Mouse (Mus musculus) 3134 (cell line): ENCODE measurements around the gene Ankrd23.
A peak's percentile ranks its signal among the peaks of the same experiment; 100 is the strongest.

Source experiments
- DNase-seq: peaks from one replicate; pipeline ENCODE4 v3.0.0-alpha.2; 2011; ENCODE audit warnings: low spot score; ENCODE audit not compliant: insufficient read length; ENCODE audit errors: extremely low read depth

Ankrd23 gene

GRCm38 (mm10) chr1:36546888-36547471, 10.3 kb upstream of the Ankrd23 start, which contains the start of gene Ankrd39:
Ankrd39 (minus strand) TSS chr1:36547445.
- DNase-seq: peak; percentile 97

GRCm38 (mm10) chr1:36545845-36546600, 9.3 kb upstream of the Ankrd23 start:
- DNase-seq: no peak

GRCm38 (mm10) chr1:36545382-36545781, 8.7 kb upstream of the Ankrd23 start:
- no peak for DNase-seq

GRCm38 (mm10) chr1:36542925-36543324, 6.2 kb upstream of the Ankrd23 start:
- no peak for DNase-seq

- no peak for DNase-seq
Measured at GRCm38 (mm10) chr1:36541844-36542243, 5.2 kb upstream of the Ankrd23 start.

- DNase-seq: no peak
Measured at GRCm38 (mm10) chr1:36540807-36541206, 4.1 kb upstream of the Ankrd23 start.

- DNase-seq: no peak
Measured at GRCm38 (mm10) chr1:36540132-36540531, 3.4 kb upstream of the Ankrd23 start.

- no peak for DNase-seq
Measured at GRCm38 (mm10) chr1:36539186-36539585, 2.5 kb upstream of the Ankrd23 start, which contains the start of gene Gm42417. Gm42417 (minus strand) TSS chr1:36539429.

- no peak for DNase-seq
Measured at GRCm38 (mm10) chr1:36538727-36539126, 2.0 kb upstream of the Ankrd23 start.

GRCm38 (mm10) chr1:36536397-36536728, 320 bp downstream of the Ankrd23 start:
- DNase-seq: no peak

GRCm38 (mm10) chr1:36535477-36536396, 946 bp downstream of the Ankrd23 start:
- DNase-seq: no peak

- no peak for DNase-seq
Measured at GRCm38 (mm10) chr1:36534595-36535058, 2.1 kb downstream of the Ankrd23 start.

- no peak for DNase-seq
Measured at GRCm38 (mm10) chr1:36533546-36533945, 3.1 kb downstream of the Ankrd23 start.

- DNase-seq: no peak
Measured at GRCm38 (mm10) chr1:36531461-36531860, 5.2 kb downstream of the Ankrd23 start.

GRCm38 (mm10) chr1:36530962-36531361, 5.7 kb downstream of the Ankrd23 start:
- no peak for DNase-seq

GRCm38 (mm10) chr1:36530485-36530884, 6.2 kb downstream of the Ankrd23 start:
- no peak for DNase-seq

GRCm38 (mm10) chr1:36529875-36530274, 6.8 kb downstream of the Ankrd23 start:
- no peak for DNase-seq

- DNase-seq: no peak
Measured at GRCm38 (mm10) chr1:36529274-36529673, 7.4 kb downstream of the Ankrd23 start.

GRCm38 (mm10) chr1:36528351-36528750, 8.3 kb downstream of the Ankrd23 start:
- DNase-seq: no peak

GRCm38 (mm10) chr1:36526903-36527302, 9.8 kb downstream of the Ankrd23 start:
- DNase-seq: no peak

GRCm38 (mm10) chr1:36525774-36526173, 10.9 kb downstream of the Ankrd23 start:
- DNase-seq: no peak
